Mouse (Mus musculus) midbrain, embryonic 16.5 days (tissue): ENCODE measurements around the gene Prr5. TPM values are rescaled to one million over a fixed set of nuclear protein-coding genes. Genes with fewer than 3 reads are reported as not detected.

ENCODE experiments used
- ATAC-seq: fragments of 200-750 bp; cut with Nextera tagmentation; 2 replicates; pipeline ENCODE4 v1.8.0; 2017; ENCODE audit warnings: moderate TSS enrichment
- H3K27ac ChIP-seq: fragments of 300-500 bp; sonication (generic); 2 replicates; pipeline ENCODE4 v1.5.1; 2014; ENCODE audit warnings: mild to moderate bottlenecking, low read length, mixed read lengths
- H3K27me3 ChIP-seq: fragments of 300-500 bp; sonication (generic); 2 replicates; pipeline ENCODE4 v1.6.1; 2014; ENCODE audit warnings: low read depth, low read length, mixed read lengths; ENCODE audit not compliant: control insufficient read depth, insufficient read depth
- H3K36me3 ChIP-seq: fragments of 300-500 bp; sonication (generic); 2 replicates; pipeline ENCODE4 v1.6.1; 2014; ENCODE audit warnings: mild to moderate bottlenecking, low read length, moderate library complexity, mixed read lengths; ENCODE audit not compliant: control insufficient read depth, insufficient read depth
- H3K4me1 ChIP-seq: fragments of 300-500 bp; sonication (generic); 2 replicates; pipeline ENCODE4 v1.6.1; 2014; ENCODE audit warnings: mild to moderate bottlenecking, low read length, mixed read lengths; ENCODE audit not compliant: control insufficient read depth, insufficient read depth
- H3K4me2 ChIP-seq: fragments of 300-500 bp; sonication (generic); 2 replicates; pipeline ENCODE4 v1.6.1; 2014; ENCODE audit warnings: mild to moderate bottlenecking, low read length, mixed read lengths
- H3K4me3 ChIP-seq: fragments of 300-500 bp; sonication (generic); 2 replicates; pipeline ENCODE4 v1.5.1; 2014; ENCODE audit warnings: low read depth, mild to moderate bottlenecking, low read length, moderate library complexity, mixed read lengths
- H3K9ac ChIP-seq: fragments of 300-500 bp; sonication (generic); 2 replicates; pipeline ENCODE4 v1.6.1; 2014; ENCODE audit warnings: low read depth, low read length, mixed read lengths
- H3K9me3 ChIP-seq: fragments of 300-500 bp; sonication (generic); replicated peaks from 2 replicates; pipeline ENCODE4 v1.6.1; 2014; ENCODE audit warnings: mild to moderate bottlenecking, low read length, mixed read lengths; ENCODE audit not compliant: control insufficient read depth, poor library complexity, severe bottlenecking
- WGBS: fragments of 180-500 bp; shearing (Covaris S2); extraction: QIAGEN DNeasy Blood & Tissue Kit; methylation state at CpG from one replicate; pipeline ENCODE4 v1.1.7; 2014; 5-methylcytosine and 5-hydroxymethylcytosine counted together
- polyA plus RNA-seq: library from polyadenylated mRNA; unstranded; fragments of >200 nt; fragmentation: Nextera tagmentation; extraction: Ambion mirVana; gene quantifications from 2 replicates; pipeline ENCODE4 v1.2.1, GENCODE M21; 2015

The Prr5 gene
- polyA plus RNA-seq, 1 experiment from 2014 or later: 30.8 TPM

GRCm38 (mm10) chr15:84671401-84672307 is 2.2 kb downstream of the Prr5 start:
- H3K4me2 ChIP-seq: no peak overlapping the region
- H3K4me3 ChIP-seq: no peak overlapping the region
- H3K27me3 ChIP-seq: no peaks in the 10 kb centered on the region
- no peak for ATAC-seq
- H3K36me3 ChIP-seq: no peaks in the 10 kb centered on the region
- H3K27ac ChIP-seq: no peak overlapping the region
- WGBS: 53% methylated on average over 9 of the region's 9 CpGs
- no peaks in the 10 kb centered on the region for H3K9me3 ChIP-seq
- H3K4me1 ChIP-seq: no peaks in the 10 kb centered on the region; the same call in 1 of the 2 replicates
- no peak overlapping the region for H3K9ac ChIP-seq

- Histone ChIP-seq H3K27me3 (no peaks in the 10 kb centered on the region), H3K4me2 (no peak overlapping the region), H3K9me3 (no peaks in the 10 kb centered on the region), H3K4me3 (no peak overlapping the region), H3K36me3 (no peaks in the 10 kb centered on the region), H3K27ac (no peak overlapping the region), H3K9ac (no peak overlapping the region), H3K4me1 (no peaks in the 10 kb centered on the region; the same call in 1 of the 2 replicates)
- 81% methylated on average over 4 of the region's 4 CpGs for WGBS
- ATAC-seq: no peak
Measured at GRCm38 (mm10) chr15:84672308-84672615, 2.8 kb downstream of the Prr5 start.

- ATAC-seq: no peak
- H3K36me3 ChIP-seq: no peaks in the 10 kb centered on the region
- WGBS: 91% methylated on average over 3 of the region's 3 CpGs
Measured at GRCm38 (mm10) chr15:84672616-84673015, 3.2 kb downstream of the Prr5 start.

GRCm38 (mm10) chr15:84674329-84675067 is 5.1 kb downstream of the Prr5 start:
- ATAC-seq: no peak
- H3K27me3 ChIP-seq: no peaks in the 10 kb centered on the region
- H3K4me2 ChIP-seq: no peak overlapping the region
- H3K4me1 ChIP-seq: no peaks in the 10 kb centered on the region; the same call in 1 of the 2 replicates
- 81% methylated on average over 11 of the region's 11 CpGs for WGBS
- no peaks in the 10 kb centered on the region for H3K36me3 ChIP-seq
- no peaks in the 10 kb centered on the region for H3K9me3 ChIP-seq
- no peak overlapping the region for H3K27ac ChIP-seq
- no peak overlapping the region for H3K9ac ChIP-seq
- no peak overlapping the region for H3K4me3 ChIP-seq

More at GRCm38 (mm10) chr15:84672616-84673015, 3.2 kb downstream of the Prr5 start:
- Histone ChIP-seq H3K9ac (no peak overlapping the region), H3K4me2 (no peak overlapping the region), H3K4me3 (no peak overlapping the region), H3K4me1 (no peaks in the 10 kb centered on the region; the same call in 1 of the 2 replicates), H3K27me3 (no peaks in the 10 kb centered on the region), H3K27ac (no peak overlapping the region), H3K9me3 (no peaks in the 10 kb centered on the region)

- H3K9me3 ChIP-seq: no peaks in the 10 kb centered on the region
- no peak for ATAC-seq
- H3K4me3 ChIP-seq: no peak overlapping the region
- H3K9ac ChIP-seq: no peak overlapping the region
- H3K4me2 ChIP-seq: no peak overlapping the region
- no peak overlapping the region for H3K27ac ChIP-seq
- no peaks in the 10 kb centered on the region for H3K36me3 ChIP-seq
- 81% methylated on average over 8 of the region's 8 CpGs for WGBS
- peaks cover 7% of the 10 kb centered on the region for H3K27me3 ChIP-seq
- H3K4me1 ChIP-seq: peaks cover 2% of the 10 kb centered on the region; the same call in 1 of the 2 replicates
Measured at GRCm38 (mm10) chr15:84675317-84675716, 5.9 kb downstream of the Prr5 start.

- Histone ChIP-seq H3K4me2 (no peak overlapping the region), H3K27me3 (peaks cover 19% of the 10 kb centered on the region), H3K9ac (no peak overlapping the region), H3K4me1 (peaks cover 15% of the 10 kb centered on the region), H3K9me3 (no peaks in the 10 kb centered on the region), H3K27ac (no peak overlapping the region), H3K4me3 (no peak overlapping the region), H3K36me3 (no peaks in the 10 kb centered on the region)
- ATAC-seq: no peak
- 78% methylated on average over 9 of the region's 11 CpGs for WGBS
Measured at GRCm38 (mm10) chr15:84677943-84678342, 8.5 kb downstream of the Prr5 start.

GRCm38 (mm10) chr15:84679090-84679489 is 9.7 kb downstream of the Prr5 start:
- no peak overlapping the region for H3K4me3 ChIP-seq
- no peak overlapping the region for H3K27ac ChIP-seq
- no peak for ATAC-seq
- peaks cover 19% of the 10 kb centered on the region for H3K27me3 ChIP-seq
- H3K4me1 ChIP-seq: peaks cover 15% of the 10 kb centered on the region
- H3K9me3 ChIP-seq: no peaks in the 10 kb centered on the region
- WGBS: 97% methylated on average over 4 of the region's 4 CpGs
- H3K36me3 ChIP-seq: no peaks in the 10 kb centered on the region
- H3K4me2 ChIP-seq: no peak overlapping the region
- H3K9ac ChIP-seq: no peak overlapping the region

GRCm38 (mm10) chr15:84679794-84680193 is 10.4 kb downstream of the Prr5 start:
- Histone ChIP-seq H3K9me3 (no peaks in the 10 kb centered on the region), H3K4me2 (no peak overlapping the region), H3K4me1 (peaks cover 15% of the 10 kb centered on the region), H3K27me3 (peaks cover 19% of the 10 kb centered on the region), H3K4me3 (no peak overlapping the region), H3K9ac (no peak overlapping the region), H3K27ac (no peak overlapping the region), H3K36me3 (no peaks in the 10 kb centered on the region)
- no peak for ATAC-seq
- 71% methylated on average over 3 of the region's 3 CpGs for WGBS
